Mouse (Mus musculus): ENCODE data around the gene Cdkn2d.

- TF ChIP-seq POLR2A (IDR thresholded peaks at IDR 0.05; ENCODE audit: control insufficient read depth, extremely low read depth, insufficient read depth, low read length, poor library complexity) (no peak), CTCF (IDR thresholded peaks at IDR 0.05; ENCODE audit: borderline replicate concordance, control insufficient read depth, extremely low read depth, insufficient read depth, low read length, poor library complexity) (no peak)
Observed at GRCm38 (mm10) chr9:21305065-21305464, 13.9 kb upstream of the Cdkn2d start.

All from thymus, adult 2 months (tissue).